Comparison of ENCODE assay signal across 7 mouse cellular contexts in the genomic region with DNA sequence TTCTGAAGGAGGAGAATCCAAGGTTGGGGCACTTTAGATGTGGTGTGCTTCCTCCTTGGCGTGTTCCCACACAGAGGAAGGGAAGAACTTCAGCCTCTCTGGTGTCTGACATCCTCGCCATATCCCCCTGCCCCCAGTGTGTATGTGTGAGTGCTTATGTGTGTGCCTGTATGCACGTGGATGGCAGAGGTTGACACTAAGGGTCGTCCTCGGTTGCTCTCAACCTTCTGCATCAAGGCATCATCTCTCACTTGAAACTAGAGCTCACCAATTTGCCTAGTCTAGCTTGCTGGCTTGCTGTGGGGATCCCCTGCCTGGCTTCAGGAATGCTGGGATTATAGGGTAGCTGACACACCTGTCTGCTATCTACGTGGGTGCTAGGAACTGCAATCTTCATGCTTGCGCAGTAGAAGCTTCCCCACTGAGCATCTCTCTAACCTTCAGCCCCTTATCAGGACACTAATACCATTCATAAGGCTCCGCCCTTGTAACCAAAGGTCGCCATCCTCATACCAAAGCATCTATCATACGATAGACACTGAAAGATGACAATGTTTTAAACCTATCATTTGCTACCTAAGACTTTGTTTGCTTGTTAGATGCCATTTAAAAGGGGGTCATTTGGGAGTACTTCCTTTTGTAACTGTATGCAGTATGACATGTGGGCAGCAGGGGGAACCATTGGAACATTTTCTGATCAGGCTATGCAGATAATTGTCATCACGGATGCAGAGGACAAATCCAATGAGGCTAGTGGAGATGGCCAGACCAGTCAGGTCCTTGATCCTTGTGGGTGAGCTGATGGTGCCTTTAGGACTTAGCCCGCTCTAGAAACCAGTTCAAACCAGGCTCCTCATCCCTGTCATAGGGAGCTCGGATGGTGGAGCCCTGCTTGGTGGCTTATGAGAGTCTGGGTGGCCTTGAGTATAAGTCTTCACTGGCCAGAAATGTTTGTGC. TPM values are rescaled to one million over a fixed set of nuclear protein-coding genes. Genes with fewer than 3 reads are reported as not detected.
DNase-seq lines count a peak whose midpoint lies in the region; ATAC-seq and TF ChIP-seq lines count a peak whose summit lies in the region.

No protein-coding gene starts in this region.

- H3K36me3 ChIP-seq in forebrain, postnatal 0 days (ENCODE audit: insufficient read depth): no peaks in the 10 kb centered on the region
- H3K36me3 ChIP-seq in midbrain, embryonic 10.5 days: no peaks in the 10 kb centered on the region

- no peaks in the 10 kb centered on the region for H3K4me1 ChIP-seq in forebrain, postnatal 0 days (ENCODE audit: insufficient read depth)
- H3K4me1 ChIP-seq in midbrain, embryonic 10.5 days: 0 out of 2 replicates have a peak, but pooled peaks cover 3% of the 10 kb centered on the region

- H3K9ac ChIP-seq in forebrain, postnatal 0 days: no peak overlapping the region

- peak; percentile 80 for ATAC-seq in forebrain, postnatal 0 days
- ATAC-seq in inflammation-experienced regulatory T-cells, adult 6 months: peak; percentile 86

- no peaks in the 10 kb centered on the region for H3K27me3 ChIP-seq in forebrain, postnatal 0 days (ENCODE audit: insufficient read depth, low read length)
- H3K27me3 ChIP-seq in midbrain, embryonic 10.5 days (ENCODE audit: low read depth, poor library complexity, severe bottlenecking): no peaks in the 10 kb centered on the region

- no peaks in the 10 kb centered on the region for H3K9me3 ChIP-seq in forebrain, postnatal 0 days (ENCODE audit: low read length)
- no peaks in the 10 kb centered on the region for H3K9me3 ChIP-seq in midbrain, embryonic 10.5 days (replicated peaks)

- H3K4me3 ChIP-seq in forebrain, postnatal 0 days (ENCODE audit: low read depth, low read length): no peak overlapping the region
- no peak overlapping the region for H3K4me3 ChIP-seq in midbrain, embryonic 10.5 days

- peak; percentile 86 for TF ChIP-seq CTCF in forebrain, postnatal 0 days (IDR thresholded peaks at IDR 0.05; ENCODE audit: low read depth)

- peak; percentile 85 for DNase-seq in NIH3T3 (ENCODE audit: low read depth)
- DNase-seq in cerebellum, adult 18-20 months: peak; percentile 38 to 59
- DNase-seq in forebrain, postnatal 0 days: peak; percentile 85
- peak; percentile 29 to 34 for DNase-seq in left cerebral cortex, adult 8-10 months (ENCODE audit: low spot score in 2 of 2)
- peak; percentile 57 for DNase-seq in midbrain, embryonic 10.5 days (ENCODE audit: low spot score)
- DNase-seq in right cerebral cortex, postnatal 36 days (ENCODE audit: low spot score in 2 of 2): peak; percentile 24 to 40

- no peak overlapping the region for H3K27ac ChIP-seq in forebrain, postnatal 0 days (ENCODE audit: low read depth, low read length)
- H3K27ac ChIP-seq in midbrain, embryonic 10.5 days (replicated peaks): no peak overlapping the region

- whole genome bisulfite sequencing in forebrain, postnatal 0 days: 62% methylated on average over 13 of the region's 13 CpGs
- WGBS in midbrain, embryonic 10.5 days: 58% methylated on average over 13 of the region's 13 CpGs

- H3K4me2 ChIP-seq in forebrain, postnatal 0 days (ENCODE audit: low read depth): no peak overlapping the region

RNA-seq across cellular contexts. Expression of a gene that starts 21.7 kb away (rescaled TPM):
- 73.5 and 77.5 TPM in 2 replicates for total RNA-seq in forebrain, postnatal 0 days (2014; rRNA removed)
- 124 and 128 TPM in 2 replicates for polyA plus RNA-seq in forebrain, postnatal 0 days (2015; fragmentation: Nextera tagmentation; extraction: Ambion mirVana)
- 10 to 100 TPM; 77.9 to 83.0 (median 79.6) TPM for polyA plus RNA-seq in inflammation-experienced regulatory T-cells, adult 6 months (2017; shearing (Covaris generic))
- 100 to 1,000 TPM in 2 of 4 experiments, 10 to 100 TPM in 2; 93.5 to 107 (median 99.7) TPM for total RNA-seq in left cerebral cortex, adult 8-10 months (2022)
- polyA plus RNA-seq in midbrain, embryonic 10.5 days (2016; fragmentation: Nextera tagmentation; extraction: Ambion mirVana): 31.9 and 41.2 TPM in 2 replicates

Comparison
In these comparisons a context has a peak if more than half of its experiments do, and no peak if none do; other contexts are left out.
1. DNase-seq: peak in every context shown above with its lines; median percentile 85 in NIH3T3; 85 in forebrain, postnatal 0 days; 57 in midbrain, embryonic 10.5 days; 48 in cerebellum, adult 18-20 months; 32 in right cerebral cortex, postnatal 36 days; 32 in left cerebral cortex, adult 8-10 months.